Mouse (Mus musculus): Measurements from ENCODE around the gene Syt1. TPM values are rescaled to one million over a fixed set of nuclear protein-coding genes. Genes with fewer than 3 reads are reported as not detected.
A peak's percentile ranks its signal among the peaks of the same experiment; 100 is the strongest.

Gene Syt1
- polyA plus RNA-seq, 1 experiment from 2014 or later = 0.33 TPM

- ATAC-seq (replicated peaks; ENCODE audit: low FRiP score, low read depth) (no peak), DNase-seq (ENCODE audit: low spot score) (no peak)
- no peak overlapping the region for H3K4me2 ChIP-seq (ENCODE audit: low read length)
- H3K27me3 ChIP-seq (ENCODE audit: insufficient read depth, low read length) = no peaks in the 10 kb centered on the region
- no peak overlapping the region for H3K4me3 ChIP-seq (replicated peaks; ENCODE audit: low read depth, low read length)
- no peaks in the 10 kb centered on the region for H3K9me3 ChIP-seq (replicated peaks; ENCODE audit: low read length)
- H3K9ac ChIP-seq (ENCODE audit: low read depth, low read length) = no peak overlapping the region
- no peak overlapping the region for H3K27ac ChIP-seq
- no peaks in the 10 kb centered on the region for H3K4me1 ChIP-seq (replicated peaks; ENCODE audit: insufficient read depth, low read length)
- no peaks in the 10 kb centered on the region for H3K36me3 ChIP-seq (ENCODE audit: insufficient read depth, low read length)
- WGBS = 83% methylated on average over 4 of the region's 4 CpGs
- no peak for TF ChIP-seq CTCF (IDR thresholded peaks at IDR 0.05; ENCODE audit: low read depth)
Measured at GRCm38 (mm10) chr10:108889084-108889483, 121.7 kb downstream of the Syt1 start.

GRCm38 (mm10) chr10:108886781-108887180 lies 124.0 kb downstream of the Syt1 start:
- Histone ChIP-seq H3K9ac (ENCODE audit: low read depth, low read length) (no peak overlapping the region), H3K27ac (no peak overlapping the region), H3K4me3 (replicated peaks; ENCODE audit: low read depth, low read length) (no peak overlapping the region), H3K36me3 (ENCODE audit: insufficient read depth, low read length) (no peaks in the 10 kb centered on the region), H3K4me2 (ENCODE audit: low read length) (no peak overlapping the region), H3K9me3 (replicated peaks; ENCODE audit: low read length) (no peaks in the 10 kb centered on the region), H3K27me3 (ENCODE audit: insufficient read depth, low read length) (no peaks in the 10 kb centered on the region), H3K4me1 (replicated peaks; ENCODE audit: insufficient read depth, low read length) (no peaks in the 10 kb centered on the region)
- ATAC-seq (replicated peaks; ENCODE audit: low FRiP score, low read depth) (no peak), DNase-seq (ENCODE audit: low spot score) (no peak)
- TF ChIP-seq CTCF (IDR thresholded peaks at IDR 0.05; ENCODE audit: low read depth) = no peak

- no peak for TF ChIP-seq CTCF (IDR thresholded peaks at IDR 0.05; ENCODE audit: low read depth)
- DNase-seq (ENCODE audit: low spot score) = no peak
- WGBS = 90% methylated on average over 1 of the region's 1 CpGs
Measured at GRCm38 (mm10) chr10:108885769-108886168, 125.0 kb downstream of the Syt1 start.

GRCm38 (mm10) chr10:108884520-108884919 lies 126.3 kb downstream of the Syt1 start:
- 52% methylated on average over 1 of the region's 1 CpGs for WGBS
- Histone ChIP-seq H3K9ac (ENCODE audit: low read depth, low read length) (no peak overlapping the region), H3K27me3 (ENCODE audit: insufficient read depth, low read length) (no peaks in the 10 kb centered on the region), H3K36me3 (ENCODE audit: insufficient read depth, low read length) (no peaks in the 10 kb centered on the region), H3K27ac (no peak overlapping the region), H3K4me3 (replicated peaks; ENCODE audit: low read depth, low read length) (no peak overlapping the region), H3K9me3 (replicated peaks; ENCODE audit: low read length) (no peaks in the 10 kb centered on the region), H3K4me1 (replicated peaks; ENCODE audit: insufficient read depth, low read length) (no peaks in the 10 kb centered on the region), H3K4me2 (ENCODE audit: low read length) (no peak overlapping the region)
- no peak for DNase-seq (ENCODE audit: low spot score)
- no peak for ATAC-seq (replicated peaks; ENCODE audit: low FRiP score, low read depth)
- TF ChIP-seq CTCF (IDR thresholded peaks at IDR 0.05; ENCODE audit: low read depth) = no peak

More at GRCm38 (mm10) chr10:108885769-108886168, 125.0 kb downstream of the Syt1 start:
- no peak overlapping the region for H3K27ac ChIP-seq
- no peak for ATAC-seq (replicated peaks; ENCODE audit: low FRiP score, low read depth)
- no peaks in the 10 kb centered on the region for H3K9me3 ChIP-seq (replicated peaks; ENCODE audit: low read length)
- no peak overlapping the region for H3K4me3 ChIP-seq (replicated peaks; ENCODE audit: low read depth, low read length)
- H3K27me3 ChIP-seq (ENCODE audit: insufficient read depth, low read length) = no peaks in the 10 kb centered on the region
- no peak overlapping the region for H3K4me2 ChIP-seq (ENCODE audit: low read length)
- H3K36me3 ChIP-seq (ENCODE audit: insufficient read depth, low read length) = no peaks in the 10 kb centered on the region
- H3K9ac ChIP-seq (ENCODE audit: low read depth, low read length) = no peak overlapping the region
- H3K4me1 ChIP-seq (replicated peaks; ENCODE audit: insufficient read depth, low read length) = no peaks in the 10 kb centered on the region

- ATAC-seq (replicated peaks; ENCODE audit: low FRiP score, low read depth) (no peak), DNase-seq (ENCODE audit: low spot score) (no peak)
- 94% methylated on average over 2 of the region's 2 CpGs for WGBS
- Histone ChIP-seq H3K27ac (no peak overlapping the region), H3K4me3 (replicated peaks; ENCODE audit: low read depth, low read length) (no peak overlapping the region), H3K4me2 (ENCODE audit: low read length) (no peak overlapping the region), H3K36me3 (ENCODE audit: insufficient read depth, low read length) (no peaks in the 10 kb centered on the region), H3K9ac (ENCODE audit: low read depth, low read length) (no peak overlapping the region), H3K9me3 (replicated peaks; ENCODE audit: low read length) (no peaks in the 10 kb centered on the region), H3K4me1 (replicated peaks; ENCODE audit: insufficient read depth, low read length) (no peaks in the 10 kb centered on the region), H3K27me3 (ENCODE audit: insufficient read depth, low read length) (no peaks in the 10 kb centered on the region)
- no peak for TF ChIP-seq CTCF (IDR thresholded peaks at IDR 0.05; ENCODE audit: low read depth)
Measured at GRCm38 (mm10) chr10:108880372-108880771, 130.4 kb downstream of the Syt1 start.

GRCm38 (mm10) chr10:108875730-108876129 lies 135.1 kb downstream of the Syt1 start:
- Histone ChIP-seq H3K4me3 (replicated peaks; ENCODE audit: low read depth, low read length) (no peak overlapping the region), H3K9me3 (replicated peaks; ENCODE audit: low read length) (no peaks in the 10 kb centered on the region), H3K4me2 (ENCODE audit: low read length) (no peak overlapping the region), H3K27me3 (ENCODE audit: insufficient read depth, low read length) (no peaks in the 10 kb centered on the region), H3K27ac (no peak overlapping the region), H3K9ac (ENCODE audit: low read depth, low read length) (no peak overlapping the region), H3K4me1 (replicated peaks; ENCODE audit: insufficient read depth, low read length) (no peaks in the 10 kb centered on the region), H3K36me3 (ENCODE audit: insufficient read depth, low read length) (no peaks in the 10 kb centered on the region)
- 42% methylated on average over 5 of the region's 5 CpGs for WGBS
- ATAC-seq (replicated peaks; ENCODE audit: low FRiP score, low read depth) = peak; percentile 57; the same call in 1 of the 2 replicates
- DNase-seq (ENCODE audit: low spot score) = peak; percentile 14
- TF ChIP-seq CTCF (IDR thresholded peaks at IDR 0.05; ENCODE audit: low read depth) = no peak

- H3K4me1 ChIP-seq (replicated peaks; ENCODE audit: insufficient read depth, low read length) = no peaks in the 10 kb centered on the region
- 48% methylated on average over 4 of the region's 4 CpGs for WGBS
- H3K9me3 ChIP-seq (replicated peaks; ENCODE audit: low read length) = no peaks in the 10 kb centered on the region
- ATAC-seq (replicated peaks; ENCODE audit: low FRiP score, low read depth) (no peak), DNase-seq (ENCODE audit: low spot score) (no peak)
- no peaks in the 10 kb centered on the region for H3K27me3 ChIP-seq (ENCODE audit: insufficient read depth, low read length)
- H3K4me3 ChIP-seq (replicated peaks; ENCODE audit: low read depth, low read length) = no peak overlapping the region
- no peak for TF ChIP-seq CTCF (IDR thresholded peaks at IDR 0.05; ENCODE audit: low read depth)
- no peak overlapping the region for H3K9ac ChIP-seq (ENCODE audit: low read depth, low read length)
- no peak overlapping the region for H3K27ac ChIP-seq
- no peaks in the 10 kb centered on the region for H3K36me3 ChIP-seq (ENCODE audit: insufficient read depth, low read length)
- no peak overlapping the region for H3K4me2 ChIP-seq (ENCODE audit: low read length)
Measured at GRCm38 (mm10) chr10:108874687-108875086, 136.1 kb downstream of the Syt1 start.

Data from kidney, postnatal 0 days (tissue).